Mouse (Mus musculus) liver, embryonic 14.5 days (tissue): ENCODE results near the gene Ankrd31.

ENCODE experiments used
- CTCF ChIP-seq: IDR thresholded peaks from 2 replicates; pipeline ENCODE4 v1.5.1; 2016; ENCODE audit warnings: antibody characterized with exemption, low read depth, control low read depth
- EP300 ChIP-seq: IDR thresholded peaks from 2 replicates; pipeline ENCODE4 v1.6.1; 2016; ENCODE audit warnings: antibody characterized with exemption, low read depth

DNA sequence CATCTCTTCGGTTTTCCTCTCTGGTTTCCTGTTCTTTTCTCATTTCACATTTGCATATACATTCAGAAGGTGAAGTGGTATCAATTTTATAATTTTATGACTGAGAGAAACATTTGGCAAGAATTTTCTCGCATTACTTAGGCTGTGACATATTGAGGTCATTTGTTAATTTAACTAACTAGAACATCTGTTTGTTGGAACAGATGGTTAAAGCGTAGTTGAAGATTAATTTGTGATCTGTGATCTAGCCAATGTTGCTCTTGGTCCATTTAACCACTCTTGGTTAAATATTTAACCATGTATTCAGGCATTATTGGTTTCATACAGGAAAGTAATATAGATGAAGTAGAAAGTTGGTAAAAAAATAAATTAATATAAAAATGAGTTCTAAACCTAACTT, 47.2 kb downstream of the Ankrd31 start:
- TF ChIP-seq EP300 (no peak), CTCF (no peak)
